Mouse (Mus musculus): ENCODE measurements around the gene Nckap5.

- TF ChIP-seq CTCF (IDR thresholded peaks at IDR 0.05; ENCODE audit: low read depth) (no peak), EP300 (IDR thresholded peaks at IDR 0.05; ENCODE audit: low read depth) (no peak)
Measured at GRCm38 (mm10) chr1:126868372-126868771, 37.8 kb upstream of the Nckap5 start.

Data from liver, embryonic 14.5 days (tissue).